Mouse (Mus musculus): ENCODE results near the gene Wbp11. TPM values are rescaled to one million over a fixed set of nuclear protein-coding genes. Genes with fewer than 3 reads are reported as not detected.
A peak's percentile ranks its signal among the peaks of the same experiment; 100 is the strongest.

Gene Wbp11
- polyA plus RNA-seq, 1 experiment, result 32.0 TPM

GRCm38 (mm10) chr6:136795850-136796249 lies 32.2 kb downstream of the Wbp11 start:
- 69% methylated on average over 6 of the region's 6 CpGs for WGBS
- TF ChIP-seq CTCF (IDR thresholded peaks at IDR 0.05; ENCODE audit: extremely low read depth, insufficient read length, insufficient replicate concordance, low read depth, low read length), result no peak
- no peak for TF ChIP-seq POLR2A (IDR thresholded peaks at IDR 0.05; ENCODE audit: low read depth, low read length)
- no peak overlapping the region for H3K27ac ChIP-seq (ENCODE audit: insufficient read depth, low read depth, low read length)
- H3K27me3 ChIP-seq (ENCODE audit: control insufficient read depth, insufficient read depth, low read length), result no peaks in the 10 kb centered on the region
- H3K4me1 ChIP-seq (ENCODE audit: control insufficient read depth, insufficient read depth, insufficient read length, low read length), result peaks cover 3% of the 10 kb centered on the region; the same call in 1 of the 2 replicates
- H3K4me3 ChIP-seq (ENCODE audit: low read depth, low read length), result no peak overlapping the region
- H3K36me3 ChIP-seq (ENCODE audit: control insufficient read depth, insufficient read depth, low read length), result no peaks in the 10 kb centered on the region

GRCm38 (mm10) chr6:136795110-136795509 lies 32.9 kb downstream of the Wbp11 start:
- TF ChIP-seq POLR2A (IDR thresholded peaks at IDR 0.05; ENCODE audit: low read depth, low read length) (no peak), CTCF (IDR thresholded peaks at IDR 0.05; ENCODE audit: extremely low read depth, insufficient read length, insufficient replicate concordance, low read depth, low read length) (no peak)
- Histone ChIP-seq H3K36me3 (ENCODE audit: control insufficient read depth, insufficient read depth, low read length) (no peaks in the 10 kb centered on the region), H3K4me3 (ENCODE audit: low read depth, low read length) (no peak overlapping the region), H3K4me1 (ENCODE audit: control insufficient read depth, insufficient read depth, insufficient read length, low read length) (peaks cover 3% of the 10 kb centered on the region; the same call in 1 of the 2 replicates), H3K27ac (ENCODE audit: insufficient read depth, low read depth, low read length) (no peak overlapping the region), H3K27me3 (ENCODE audit: control insufficient read depth, insufficient read depth, low read length) (no peaks in the 10 kb centered on the region)
- 81% methylated on average over 1 of the region's 1 CpGs for WGBS

GRCm38 (mm10) chr6:136793831-136794525 lies 34.1 kb downstream of the Wbp11 start:
- Histone ChIP-seq H3K4me3 (ENCODE audit: low read depth, low read length) (peak overlapping the region; percentile 54), H3K27ac (ENCODE audit: insufficient read depth, low read depth, low read length) (0 out of 2 replicates have a peak overlapping the region, but pooled peaks have one; percentile 2), H3K4me1 (ENCODE audit: control insufficient read depth, insufficient read depth, insufficient read length, low read length) (peaks cover 3% of the 10 kb centered on the region; the same call in 1 of the 2 replicates), H3K27me3 (ENCODE audit: control insufficient read depth, insufficient read depth, low read length) (no peaks in the 10 kb centered on the region), H3K36me3 (ENCODE audit: control insufficient read depth, insufficient read depth, low read length) (no peaks in the 10 kb centered on the region)
- TF ChIP-seq POLR2A (IDR thresholded peaks at IDR 0.05; ENCODE audit: low read depth, low read length) (no peak), CTCF (IDR thresholded peaks at IDR 0.05; ENCODE audit: extremely low read depth, insufficient read length, insufficient replicate concordance, low read depth, low read length) (no peak)
- 1% methylated on average over 24 of the region's 24 CpGs for WGBS

- no peaks in the 10 kb centered on the region for H3K36me3 ChIP-seq (ENCODE audit: control insufficient read depth, insufficient read depth, low read length)
- WGBS, result 35% methylated on average over 16 of the region's 16 CpGs
- no peaks in the 10 kb centered on the region for H3K27me3 ChIP-seq (ENCODE audit: control insufficient read depth, insufficient read depth, low read length)
- no peak for TF ChIP-seq CTCF (IDR thresholded peaks at IDR 0.05; ENCODE audit: extremely low read depth, insufficient read length, insufficient replicate concordance, low read depth, low read length)
- no peak for TF ChIP-seq POLR2A (IDR thresholded peaks at IDR 0.05; ENCODE audit: low read depth, low read length)
- H3K27ac ChIP-seq (ENCODE audit: insufficient read depth, low read depth, low read length), result no peak overlapping the region
- H3K4me1 ChIP-seq (ENCODE audit: control insufficient read depth, insufficient read depth, insufficient read length, low read length), result peaks cover 3% of the 10 kb centered on the region; the same call in 1 of the 2 replicates
- peak overlapping the region; percentile 54 for H3K4me3 ChIP-seq (ENCODE audit: low read depth, low read length)
These were observed 34.9 kb downstream of the Wbp11 start for GRCm38 (mm10) chr6:136792884-136793758.

GRCm38 (mm10) chr6:136789391-136789971 lies 38.6 kb downstream of the Wbp11 start:
- Histone ChIP-seq H3K36me3 (ENCODE audit: control insufficient read depth, insufficient read depth, low read length) (no peaks in the 10 kb centered on the region), H3K4me1 (ENCODE audit: control insufficient read depth, insufficient read depth, insufficient read length, low read length) (peaks cover 3% of the 10 kb centered on the region; the same call in 1 of the 2 replicates), H3K4me3 (ENCODE audit: low read depth, low read length) (no peak overlapping the region), H3K27me3 (ENCODE audit: control insufficient read depth, insufficient read depth, low read length) (no peaks in the 10 kb centered on the region), H3K27ac (ENCODE audit: insufficient read depth, low read depth, low read length) (no peak overlapping the region)
- 65% methylated on average over 5 of the region's 5 CpGs for WGBS
- no peak for TF ChIP-seq CTCF (IDR thresholded peaks at IDR 0.05; ENCODE audit: extremely low read depth, insufficient read length, insufficient replicate concordance, low read depth, low read length)
- TF ChIP-seq POLR2A (IDR thresholded peaks at IDR 0.05; ENCODE audit: low read depth, low read length), result no peak

GRCm38 (mm10) chr6:136782761-136783160 lies 45.3 kb downstream of the Wbp11 start:
- WGBS, result 38% methylated on average over 9 of the region's 9 CpGs
- peaks cover 3% of the 10 kb centered on the region; the same call in 1 of the 2 replicates for H3K4me1 ChIP-seq (ENCODE audit: control insufficient read depth, insufficient read depth, insufficient read length, low read length)
- no peaks in the 10 kb centered on the region for H3K27me3 ChIP-seq (ENCODE audit: control insufficient read depth, insufficient read depth, low read length)
- H3K27ac ChIP-seq (ENCODE audit: insufficient read depth, low read depth, low read length), result peak overlapping the region; percentile 97
- TF ChIP-seq POLR2A (IDR thresholded peaks at IDR 0.05; ENCODE audit: low read depth, low read length), result no peak
- no peak for TF ChIP-seq CTCF (IDR thresholded peaks at IDR 0.05; ENCODE audit: extremely low read depth, insufficient read length, insufficient replicate concordance, low read depth, low read length)
- H3K4me3 ChIP-seq (ENCODE audit: low read depth, low read length), result peak overlapping the region; percentile 4; the same call in 1 of the 2 replicates
- no peaks in the 10 kb centered on the region for H3K36me3 ChIP-seq (ENCODE audit: control insufficient read depth, insufficient read depth, low read length)

Measured in small intestine, adult 2 months (tissue).